Mouse (Mus musculus) adrenal gland, adult 2 months (tissue): ENCODE measurements at regions not wholly inside any gene's neighbourhood (a gene's known extent, or its start where the extent isn't known, plus 50 kb on each side); places are given as distances from the start of the nearest gene placed in this dataset.

Experiments used
- DNase-seq: peaks from one replicate; pipeline ENCODE4 v3.0.0; 2021

- no peak for DNase-seq
These were observed 510.0 kb downstream of the Ccdc171 start for GRCm38 (mm10) chr4:84035347-84035746.

GRCm38 (mm10) chr4:84037535-84037934 is 512.2 kb downstream of the Ccdc171 start:
- peak; percentile 77 for DNase-seq

- no peak for DNase-seq
These were observed 524.9 kb downstream of the Ccdc171 start for GRCm38 (mm10) chr4:84050243-84050642.

- no peak for DNase-seq
These were observed 531.6 kb downstream of the Ccdc171 start for GRCm38 (mm10) chr4:84056863-84057502.

- DNase-seq: no peak
These were observed 534.8 kb downstream of the Ccdc171 start for GRCm38 (mm10) chr4:84060187-84060586.

GRCm38 (mm10) chr4:84063755-84064154 is 538.4 kb downstream of the Ccdc171 start:
- DNase-seq: no peak

- DNase-seq: peak; percentile 75
These were observed 539.5 kb downstream of the Ccdc171 start for GRCm38 (mm10) chr4:84064614-84065456.

- DNase-seq: no peak
These were observed 540.2 kb downstream of the Ccdc171 start for GRCm38 (mm10) chr4:84065457-84066124.

GRCm38 (mm10) chr4:84067931-84068575 is 542.7 kb downstream of the Ccdc171 start:
- no peak for DNase-seq

- no peak for DNase-seq
These were observed 543.8 kb downstream of the Ccdc171 start for GRCm38 (mm10) chr4:84068947-84069663.

GRCm38 (mm10) chr4:84069681-84070080 is 544.3 kb downstream of the Ccdc171 start:
- no peak for DNase-seq

GRCm38 (mm10) chr4:84070089-84070488 is 544.7 kb downstream of the Ccdc171 start:
- DNase-seq: no peak

- no peak for DNase-seq
These were observed 546.8 kb downstream of the Ccdc171 start for GRCm38 (mm10) chr4:84072096-84072495.

- DNase-seq: no peak
These were observed 551.2 kb downstream of the Ccdc171 start for GRCm38 (mm10) chr4:84076526-84076925.

- no peak for DNase-seq
These were observed 554.2 kb downstream of the Ccdc171 start for GRCm38 (mm10) chr4:84079516-84079915.

GRCm38 (mm10) chr4:84081518-84081917 is 556.2 kb downstream of the Ccdc171 start:
- no peak for DNase-seq

- DNase-seq: no peak
These were observed 562.8 kb downstream of the Ccdc171 start for GRCm38 (mm10) chr4:84088166-84088565.

GRCm38 (mm10) chr4:84092509-84092908 is 567.2 kb downstream of the Ccdc171 start:
- DNase-seq: no peak

- no peak for DNase-seq
These were observed 569.9 kb downstream of the Ccdc171 start for GRCm38 (mm10) chr4:84095237-84095636.

- no peak for DNase-seq
These were observed 570.7 kb downstream of the Ccdc171 start for GRCm38 (mm10) chr4:84096081-84096480.

GRCm38 (mm10) chr4:84099071-84099470 is 573.7 kb downstream of the Ccdc171 start:
- no peak for DNase-seq

GRCm38 (mm10) chr4:84101923-84102322 is 573.2 kb downstream of the Bnc2 start:
- DNase-seq: no peak
